Mouse (Mus musculus) cerebellum, adult 2 months (tissue): ENCODE measurements around the gene Polk.

Source experiments
- CTCF ChIP-seq: fragments of 200-500 bp; IDR thresholded peaks from 2 replicates; pipeline ENCODE4 v1.5.1; 2011; ENCODE audit warnings: low read depth, mild to moderate bottlenecking, control low read depth, low read length, moderate library complexity, borderline replicate concordance; ENCODE audit not compliant: insufficient read depth
- POLR2A ChIP-seq: fragments of 200-500 bp; IDR thresholded peaks from 2 replicates; pipeline ENCODE4 v1.6.1; 2011; ENCODE audit warnings: low read length, control low read depth, borderline replicate concordance; ENCODE audit not compliant: insufficient read depth

DNA sequence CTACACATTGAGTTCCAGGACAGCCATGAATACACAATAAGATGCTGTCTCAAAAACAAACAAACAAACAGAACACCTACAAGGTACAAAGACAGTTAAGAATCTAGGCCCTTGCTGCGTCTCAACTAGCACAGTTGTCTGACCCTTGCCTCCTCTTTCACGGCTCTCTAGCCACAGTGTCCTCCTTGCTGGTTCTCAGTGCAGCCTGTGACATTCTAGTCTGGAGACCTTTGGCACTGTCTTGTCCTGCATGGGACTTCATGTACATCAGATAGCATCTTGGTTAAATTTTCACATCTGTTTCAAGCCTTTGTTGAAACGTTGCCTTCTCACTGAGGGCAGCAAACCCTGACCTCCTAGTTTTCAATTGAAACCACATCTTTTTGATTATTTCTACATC, 13.6 kb downstream of the Polk start:
- TF ChIP-seq POLR2A (no peak), CTCF (no peak)
